9 mouse cellular contexts compared by ENCODE assay signal in genomic region chr15:101984746-101985145, GRCm38 (mm10). TPM values are rescaled to one million over a fixed set of nuclear protein-coding genes. Genes with fewer than 3 reads are reported as not detected.
A peak's percentile ranks its signal among the peaks of the same experiment; 100 is the strongest.
DNase-seq lines count a peak whose midpoint lies in the region; ATAC-seq and TF ChIP-seq lines count a peak whose summit lies in the region.
"Had no signal": no experiment of that assay in that cellular context is flagged by ENCODE, and none has a peak within 500 bp of the region (broad histone marks: within the 10 kb centered on the region; RNA-seq: fewer than 3 reads in every experiment).

No protein-coding gene starts in this region.

- H3K36me3 ChIP-seq in forebrain, embryonic 12.5 days (replicated peaks) = no peaks in the 10 kb centered on the region
- no peaks in the 10 kb centered on the region for H3K36me3 ChIP-seq in limb, embryonic 11.5 days (ENCODE audit: control insufficient read depth, insufficient read depth, low read length)
- no peaks in the 10 kb centered on the region for H3K36me3 ChIP-seq in neural tube, embryonic 12.5 days

- TF ChIP-seq CTCF in left cerebral cortex, adult 2 months (IDR thresholded peaks at IDR 0.05) = no peak

- 0 out of 2 replicates have a peak overlapping the region, but pooled peaks have one; percentile 62 for H3K27ac ChIP-seq in left cerebral cortex, adult 2 months
- H3K27ac ChIP-seq in forebrain, embryonic 12.5 days = no peak overlapping the region
- H3K27ac ChIP-seq in limb, embryonic 11.5 days (replicated peaks; ENCODE audit: low read depth, low read length) = no peak overlapping the region
- no peak overlapping the region for H3K27ac ChIP-seq in neural tube, embryonic 12.5 days

- no peak overlapping the region for H3K9ac ChIP-seq in forebrain, embryonic 12.5 days
- peak overlapping the region; percentile 40; the same call in 1 of the 2 replicates for H3K9ac ChIP-seq in limb, embryonic 11.5 days (ENCODE audit: low read length)
- H3K9ac ChIP-seq in neural tube, embryonic 12.5 days = 0 out of 2 replicates have a peak overlapping the region, but pooled peaks have one; percentile 33

- ATAC-seq in forebrain, embryonic 12.5 days (ENCODE audit: low FRiP score) = no peak
- no peak for ATAC-seq in limb, embryonic 11.5 days (ENCODE audit: insufficient number of reproducible peaks, low FRiP score, low TSS enrichment, low read depth)
- ATAC-seq in neural tube, embryonic 12.5 days (ENCODE audit: low FRiP score, low read depth) = no peak

- intact Hi-C loops in left cerebral cortex, adult 2 months (cut with DNase I) = loop anchor here (1.0 to 5.0 kb wide), 4 partner anchors 465 to 757 kb away; no protein-coding TSS in a partner anchor

- peaks cover 24% of the 10 kb centered on the region for H3K27me3 ChIP-seq in forebrain, embryonic 12.5 days
- H3K27me3 ChIP-seq in limb, embryonic 11.5 days (ENCODE audit: control insufficient read depth, insufficient read depth, low read length) = no peaks in the 10 kb centered on the region
- no peaks in the 10 kb centered on the region for H3K27me3 ChIP-seq in neural tube, embryonic 12.5 days (replicated peaks)

- no peak for DNase-seq in left cerebral cortex, adult 2 months (ENCODE audit: extremely low spot score in 1 of 2, low spot score in 2 of 2)
- DNase-seq in left cerebral cortex, adult 8-10 months (ENCODE audit: low spot score in 2 of 2) = no peak
- DNase-seq in limb, embryonic 11.5 days (ENCODE audit: low spot score) = no peak
- no peak for DNase-seq in cerebellum, postnatal 10 days
- no peak for DNase-seq in thymus, postnatal 4 days

- 25% methylated on average over 6 of the region's 6 CpGs for WGBS in forebrain, embryonic 12.5 days
- WGBS in limb, embryonic 11.5 days = 15% methylated on average over 6 of the region's 6 CpGs
- 17% methylated on average over 6 of the region's 6 CpGs for WGBS in neural tube, embryonic 12.5 days

- no peak overlapping the region for H3K4me3 ChIP-seq in left cerebral cortex, adult 2 months
- H3K4me3 ChIP-seq in forebrain, embryonic 12.5 days (replicated peaks) = no peak overlapping the region
- H3K4me3 ChIP-seq in limb, embryonic 11.5 days (ENCODE audit: low read depth, low read length) = no peak overlapping the region
- H3K4me3 ChIP-seq in neural tube, embryonic 12.5 days = no peak overlapping the region

- peaks cover 3% of the 10 kb centered on the region for H3K4me1 ChIP-seq in forebrain, embryonic 12.5 days
- H3K4me1 ChIP-seq in limb, embryonic 11.5 days (ENCODE audit: control insufficient read depth, insufficient read depth, low read length) = no peaks in the 10 kb centered on the region
- H3K4me1 ChIP-seq in neural tube, embryonic 12.5 days = peaks cover 6% of the 10 kb centered on the region; the same call in 1 of the 2 replicates

- no peaks in the 10 kb centered on the region for H3K9me3 ChIP-seq in forebrain, embryonic 12.5 days
- H3K9me3 ChIP-seq in limb, embryonic 11.5 days (ENCODE audit: control insufficient read depth, low read length) = no peaks in the 10 kb centered on the region
- no peaks in the 10 kb centered on the region for H3K9me3 ChIP-seq in neural tube, embryonic 12.5 days

- peak overlapping the region; percentile 48; the same call in 1 of the 2 replicates for H3K4me2 ChIP-seq in forebrain, embryonic 12.5 days
- H3K4me2 ChIP-seq in limb, embryonic 11.5 days (ENCODE audit: low read depth, severe bottlenecking) = peak overlapping the region; percentile 24
- H3K4me2 ChIP-seq in neural tube, embryonic 12.5 days (replicated peaks) = peak overlapping the region; percentile 54

RNA-seq across cellular contexts. Expression of gene Krt8, which starts 19.5 kb away (rescaled TPM):
- total RNA-seq in left cerebral cortex, adult 2 months (2021) = under 1 TPM in 1 of 2 experiments, not detected in 1; 0.29 TPM
- under 1 TPM; 0.17 to 0.95 (median 0.23) TPM for total RNA-seq in left cerebral cortex, adult 8-10 months (2022)
- polyA plus RNA-seq in forebrain, embryonic 12.5 days (2016; fragmentation: Nextera tagmentation; extraction: Ambion mirVana) = 10.0 and 13.4 TPM in 2 replicates
- 21.3 and 22.7 TPM in 2 replicates for polyA plus RNA-seq in limb, embryonic 11.5 days (2014; fragmentation: Nextera tagmentation; extraction: Ambion mirVana)
- 5.4 and 6.8 TPM in 2 replicates for polyA plus RNA-seq in neural tube, embryonic 12.5 days (2016; fragmentation: Nextera tagmentation; extraction: Ambion mirVana)

RNA-seq across cellular contexts. Expression of gene Krt78, which starts 30.7 kb away (rescaled TPM):
- total RNA-seq in left cerebral cortex, adult 2 months (2021) = not detected
- not detected for total RNA-seq in left cerebral cortex, adult 8-10 months (2022)
- not detected in 2 replicates for polyA plus RNA-seq in forebrain, embryonic 12.5 days (2016; fragmentation: Nextera tagmentation; extraction: Ambion mirVana)
- not detected in 2 replicates for polyA plus RNA-seq in limb, embryonic 11.5 days (2014; fragmentation: Nextera tagmentation; extraction: Ambion mirVana)
- polyA plus RNA-seq in neural tube, embryonic 12.5 days (2016; fragmentation: Nextera tagmentation; extraction: Ambion mirVana) = 0.05 TPM in 1 of 2 replicates, not detected in the other
- total RNA-seq: adrenal gland, postnatal 4 days; heart, postnatal 25 days had no signal

RNA-seq across cellular contexts. Expression of gene Krt18, which starts 43.2 kb away (rescaled TPM):
- total RNA-seq in left cerebral cortex, adult 2 months (2021) = under 1 TPM; 0.33 to 0.38 TPM
- 1 to 10 TPM in 2 of 4 experiments, under 1 TPM in 2; 0.26 to 2.5 (median 1.3) TPM for total RNA-seq in left cerebral cortex, adult 8-10 months (2022)
- polyA plus RNA-seq in forebrain, embryonic 12.5 days (2016; fragmentation: Nextera tagmentation; extraction: Ambion mirVana) = 9.4 and 13.6 TPM in 2 replicates
- 26.8 and 30.1 TPM in 2 replicates for polyA plus RNA-seq in limb, embryonic 11.5 days (2014; fragmentation: Nextera tagmentation; extraction: Ambion mirVana)
- polyA plus RNA-seq in neural tube, embryonic 12.5 days (2016; fragmentation: Nextera tagmentation; extraction: Ambion mirVana) = 4.1 and 4.2 TPM in 2 replicates

RNA-seq across cellular contexts. Expression of gene Krt79, which starts 44.6 kb away (rescaled TPM):
- total RNA-seq in left cerebral cortex, adult 2 months (2021) = not detected
- total RNA-seq in left cerebral cortex, adult 8-10 months (2022) = not detected
- polyA plus RNA-seq in forebrain, embryonic 12.5 days (2016; fragmentation: Nextera tagmentation; extraction: Ambion mirVana) = 0.08 and 0.15 TPM in 2 replicates
- polyA plus RNA-seq in limb, embryonic 11.5 days (2014; fragmentation: Nextera tagmentation; extraction: Ambion mirVana) = not detected in 2 replicates
- 0.18 TPM in 1 of 2 replicates, not detected in the other for polyA plus RNA-seq in neural tube, embryonic 12.5 days (2016; fragmentation: Nextera tagmentation; extraction: Ambion mirVana)
- total RNA-seq: heart, postnatal 25 days had no signal
